Mouse (Mus musculus): ENCODE data around the gene Bmper. TPM values are rescaled to one million over a fixed set of nuclear protein-coding genes. Genes with fewer than 3 reads are reported as not detected.

The Bmper gene
- polyA plus RNA-seq (2014; fragmentation: Illumina TruSeq; extraction: RNeasy Lipid Tissue Mini Kit (QIAGEN cat#74804); ENCODE audit: low read depth, low replicate concordance), result 0.99 TPM

DNA sequence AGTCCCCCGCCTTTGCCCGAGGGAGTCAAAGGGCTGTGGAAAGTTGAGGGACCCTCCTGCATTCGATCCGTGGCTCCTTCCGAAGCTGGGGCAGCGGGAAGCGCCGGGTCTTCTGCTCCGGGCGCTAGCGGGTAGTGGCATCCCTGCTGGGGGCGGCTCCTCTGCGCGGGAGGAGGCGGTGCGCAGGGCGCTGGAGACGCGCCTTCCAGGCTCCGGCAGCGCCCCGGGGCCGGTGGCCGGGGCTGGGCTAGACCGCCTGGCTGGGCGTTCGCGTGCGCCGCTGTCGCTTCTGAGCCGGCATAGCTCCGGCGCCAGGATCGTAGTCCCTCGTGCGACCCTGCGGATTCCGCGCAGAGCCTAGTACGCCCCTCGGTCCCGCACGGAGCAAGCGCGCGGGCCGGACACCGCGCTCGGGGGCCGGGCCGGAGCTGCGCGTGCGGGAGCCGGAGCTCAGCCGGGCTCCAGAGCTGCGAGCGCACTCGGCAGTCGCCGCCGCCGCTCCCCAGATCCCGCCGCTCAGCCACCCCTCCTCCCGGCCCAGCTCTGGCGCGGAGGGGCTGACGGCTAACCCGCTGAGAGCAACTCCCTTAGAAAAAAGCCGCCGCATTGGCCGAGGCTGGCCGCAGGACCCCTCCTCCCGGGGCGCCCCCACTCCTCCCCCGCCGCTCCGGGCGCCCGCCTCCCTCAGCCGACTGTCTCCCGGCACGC lies at the start of gene Bmper:
Bmper (plus strand) TSS at position 236 of the 708 bp plus-strand sequence.

